In the genomic region with DNA sequence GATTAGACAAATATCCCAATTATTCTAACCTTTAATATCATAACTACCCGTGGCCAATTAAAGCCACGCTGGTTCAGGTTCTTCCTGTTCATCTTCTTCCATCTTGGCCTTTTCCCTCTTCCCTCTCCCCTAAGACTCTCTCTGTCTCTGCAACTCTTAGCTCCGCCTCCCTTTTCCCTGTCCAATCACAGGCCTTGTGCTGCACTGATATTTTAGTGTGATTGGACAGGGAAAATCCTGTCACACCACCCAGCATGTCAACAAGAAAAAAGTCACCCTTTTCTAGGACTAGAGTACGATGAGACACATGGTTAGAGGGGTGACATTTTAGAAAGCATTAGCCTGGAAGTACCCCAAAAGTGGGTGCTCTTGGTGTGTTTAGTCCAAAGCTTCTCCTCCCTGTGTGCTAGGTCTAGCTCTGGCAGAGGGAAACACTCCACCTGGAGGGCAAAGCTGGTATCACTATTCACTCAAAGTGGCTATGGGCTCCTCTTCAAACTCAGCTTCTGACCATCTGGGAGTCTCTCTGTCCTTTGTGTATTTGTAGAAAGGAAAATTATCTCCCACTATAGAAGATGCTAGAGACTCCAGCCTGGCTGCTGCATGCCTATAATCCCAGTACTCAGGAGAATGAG, we compare ENCODE assay signal across 11 mouse cellular contexts. TPM values are rescaled to one million over a fixed set of nuclear protein-coding genes. Genes with fewer than 3 reads are reported as not detected.
DNase-seq lines count a peak whose midpoint lies in the region; ATAC-seq and TF ChIP-seq lines count a peak whose summit lies in the region.
"Had no signal": no experiment of that assay in that cellular context is flagged by ENCODE, and none has a peak within 500 bp of the region (broad histone marks: within the 10 kb centered on the region; RNA-seq: fewer than 3 reads in every experiment).

No protein-coding gene starts in this region.

- in situ Hi-C loops in ES-E14 (cut with MboI; ENCODE audit: low sequenced_read_pairs in 2 of 2, unreplicated experiment in 2 of 2), result no loop called here

- 73% methylated on average over 4 of the region's 4 CpGs for WGBS in embryonic facial prominence, embryonic 11.5 days

- H3K27ac ChIP-seq in ES-E14 (ENCODE audit: insufficient read depth, low read depth, low read length, poor library complexity, severe bottlenecking), result no peak overlapping the region
- no peak overlapping the region for H3K27ac ChIP-seq in embryonic facial prominence, embryonic 11.5 days (replicated peaks; ENCODE audit: low read depth, low read length)
- H3K27ac ChIP-seq: embryonic facial prominence, embryonic 15.5 days; hindbrain, embryonic 14.5 days had no signal

- no peaks in the 10 kb centered on the region for H3K36me3 ChIP-seq in ES-E14 (ENCODE audit: control insufficient read depth, insufficient read depth, low read length, poor library complexity, severe bottlenecking)
- no peaks in the 10 kb centered on the region for H3K36me3 ChIP-seq in embryonic facial prominence, embryonic 11.5 days (replicated peaks; ENCODE audit: control insufficient read depth, insufficient read depth, low read depth, low read length)
- H3K36me3 ChIP-seq: embryonic facial prominence, embryonic 15.5 days had no signal

- no peaks in the 10 kb centered on the region for H3K27me3 ChIP-seq in embryonic facial prominence, embryonic 11.5 days (ENCODE audit: control insufficient read depth, insufficient read depth, low read length)
- H3K27me3 ChIP-seq: embryonic facial prominence, embryonic 15.5 days had no signal

- H3K4me1 ChIP-seq in ES-E14 (ENCODE audit: control insufficient read depth in 2 of 2, insufficient read depth in 2 of 2, low read length in 2 of 2, poor library complexity in 1 of 2), result no peaks in the 10 kb centered on the region
- H3K4me1 ChIP-seq in embryonic facial prominence, embryonic 11.5 days (ENCODE audit: control insufficient read depth, insufficient read depth, low read length), result no peaks in the 10 kb centered on the region
- H3K4me1 ChIP-seq: embryonic facial prominence, embryonic 15.5 days had no signal

- H3K4me2 ChIP-seq in embryonic facial prominence, embryonic 11.5 days (ENCODE audit: low read depth, low read length), result no peak overlapping the region
- H3K4me2 ChIP-seq: embryonic facial prominence, embryonic 15.5 days; hindbrain, embryonic 14.5 days had no signal

- H3K9ac ChIP-seq in ES-E14 (ENCODE audit: insufficient read depth, low read depth, low read length, poor library complexity, severe bottlenecking), result no peak overlapping the region
- no peak overlapping the region for H3K9ac ChIP-seq in embryonic facial prominence, embryonic 11.5 days (replicated peaks; ENCODE audit: low read length)
- H3K9ac ChIP-seq: embryonic facial prominence, embryonic 15.5 days; hindbrain, embryonic 14.5 days had no signal

- peak; percentile 2 for DNase-seq in cerebellum, adult 9-10 months
- DNase-seq in cerebellum, postnatal 4 days (ENCODE audit: low spot score in 2 of 2), result no peak
- DNase-seq in left cerebral cortex, postnatal 14 days (ENCODE audit: low spot score in 2 of 2), result peak; percentile 11 to 14
- no peak for DNase-seq in left cerebral cortex, adult 11 months (ENCODE audit: low spot score)
- DNase-seq in ES-E14 (ENCODE audit: low read depth, low spot score), result peak; percentile 55
- peak; percentile 27 for DNase-seq in embryonic facial prominence, embryonic 11.5 days (ENCODE audit: low spot score)
- DNase-seq in c-Kit-positive CD71-positive TER-119-positive erythroid progenitor cells, embryonic 14.5 days (ENCODE audit: low spot score), result no peak
- no peak for DNase-seq in spleen, postnatal 4 days (ENCODE audit: low spot score in 2 of 2)

- intact Hi-C loops in left cerebral cortex, postnatal 14 days (cut with DNase I), result no loop called here

- 0 out of 4 replicates have a peak overlapping the region, but pooled peaks of 1 of the 2 experiments have one; percentile 55 for H3K4me3 ChIP-seq in ES-E14 (ENCODE audit: insufficient read depth in 1 of 2, low read depth in 1 of 2, low read length in 2 of 2, poor library complexity in 1 of 2, severe bottlenecking in 1 of 2)
- no peak overlapping the region for H3K4me3 ChIP-seq in embryonic facial prominence, embryonic 11.5 days (ENCODE audit: low read depth, low read length)
- H3K4me3 ChIP-seq: embryonic facial prominence, embryonic 15.5 days had no signal

- H3K9me3 ChIP-seq in ES-E14 (ENCODE audit: control insufficient read depth, insufficient read depth, low read depth, low read length), result no peaks in the 10 kb centered on the region
- H3K9me3 ChIP-seq in embryonic facial prominence, embryonic 11.5 days (replicated peaks; ENCODE audit: control insufficient read depth, low read length), result no peaks in the 10 kb centered on the region
- H3K9me3 ChIP-seq: embryonic facial prominence, embryonic 15.5 days had no signal

- no peak for ATAC-seq in embryonic facial prominence, embryonic 11.5 days (replicated peaks; ENCODE audit: insufficient number of reproducible peaks, low FRiP score, low TSS enrichment, low read depth)

TF ChIP-seq in ES-E14, 5 proteins besides CTCF, POLR2A, EP300 and RAD21:
- no peak for TF ChIP-seq CHD2 (IDR thresholded peaks at IDR 0.05; ENCODE audit: low read depth, low read length)
- TF ChIP-seq MAFK (IDR thresholded peaks at IDR 0.05; ENCODE audit: insufficient read depth, low read depth, low read length), result no peak
- TF ChIP-seq ZC3H11A (IDR thresholded peaks at IDR 0.05; ENCODE audit: borderline replicate concordance, low read depth, low read length), result no peak
- no peak for TF ChIP-seq ZNF384 (IDR thresholded peaks at IDR 0.05; ENCODE audit: low read depth, low read length)
- TF ChIP-seq HCFC1 (IDR thresholded peaks at IDR 0.05; ENCODE audit: borderline replicate concordance, insufficient read depth, low read length), result no peak

RNA-seq across cellular contexts. Expression of a gene that starts 6.9 kb away (rescaled TPM):
- not detected for total RNA-seq in left cerebral cortex, postnatal 14 days (2021)
- total RNA-seq in ES-E14 (2012; rRNA removed), result not detected in 2 replicates
- polyA plus RNA-seq in embryonic facial prominence, embryonic 11.5 days (2014; fragmentation: Nextera tagmentation; extraction: Ambion mirVana), result not detected in 2 replicates
- polyA plus RNA-seq: embryonic facial prominence, embryonic 15.5 days; hindbrain, embryonic 14.5 days; lung, embryonic 16.5 days had no signal

RNA-seq across cellular contexts. Expression of a gene that starts 12.2 kb away (rescaled TPM):
- not detected for total RNA-seq in left cerebral cortex, postnatal 14 days (2021)
- not detected in 2 replicates for total RNA-seq in ES-E14 (2012; rRNA removed)
- polyA plus RNA-seq in embryonic facial prominence, embryonic 11.5 days (2014; fragmentation: Nextera tagmentation; extraction: Ambion mirVana), result not detected in 2 replicates
- polyA plus RNA-seq: embryonic facial prominence, embryonic 15.5 days; hindbrain, embryonic 14.5 days; lung, embryonic 16.5 days had no signal

RNA-seq across cellular contexts. Expression of a gene that starts 14.5 kb away (rescaled TPM):
- not detected for total RNA-seq in left cerebral cortex, postnatal 14 days (2021)
- not detected in 2 replicates for total RNA-seq in ES-E14 (2012; rRNA removed)
- not detected in 2 replicates for polyA plus RNA-seq in embryonic facial prominence, embryonic 11.5 days (2014; fragmentation: Nextera tagmentation; extraction: Ambion mirVana)
- polyA plus RNA-seq: embryonic facial prominence, embryonic 15.5 days; hindbrain, embryonic 14.5 days; lung, embryonic 16.5 days had no signal

RNA-seq across cellular contexts. Expression of a gene that starts 17.1 kb away (rescaled TPM):
- not detected for total RNA-seq in left cerebral cortex, postnatal 14 days (2021)
- total RNA-seq in ES-E14 (2012; rRNA removed), result 0.63 TPM in 1 of 2 replicates, not detected in the other
- polyA plus RNA-seq in embryonic facial prominence, embryonic 11.5 days (2014; fragmentation: Nextera tagmentation; extraction: Ambion mirVana), result not detected in 2 replicates
- polyA plus RNA-seq: embryonic facial prominence, embryonic 15.5 days; hindbrain, embryonic 14.5 days; lung, embryonic 16.5 days had no signal

RNA-seq across cellular contexts. Expression of a gene that starts 17.9 kb away (rescaled TPM):
- not detected for total RNA-seq in left cerebral cortex, postnatal 14 days (2021)
- not detected in 2 replicates for total RNA-seq in ES-E14 (2012; rRNA removed)
- polyA plus RNA-seq in embryonic facial prominence, embryonic 11.5 days (2014; fragmentation: Nextera tagmentation; extraction: Ambion mirVana), result not detected in 2 replicates
- polyA plus RNA-seq: embryonic facial prominence, embryonic 15.5 days; hindbrain, embryonic 14.5 days; lung, embryonic 16.5 days had no signal

Comparison
In these comparisons a context has a peak if more than half of its experiments do, and no peak if none do; other contexts are left out.
1. DNase-seq: peak in cerebellum, adult 9-10 months (single experiment), left cerebral cortex, postnatal 14 days (2 of 2), ES-E14 (single experiment) and embryonic facial prominence, embryonic 11.5 days (single experiment); none in cerebellum, postnatal 4 days (0 of 2), left cerebral cortex, adult 11 months (single experiment), c-Kit-positive CD71-positive TER-119-positive erythroid progenitor cells, embryonic 14.5 days (single experiment) and spleen, postnatal 4 days (0 of 2).